Mouse (Mus musculus): ENCODE results near the gene Coasy.

Coasy gene

GRCm38 (mm10) chr11:101127075-101127474 lies 44.7 kb downstream of the Coasy start:
- TF ChIP-seq POU5F1 (IDR thresholded peaks at IDR 0.05; ENCODE audit: borderline replicate concordance, low read length) (no peak), NANOG (IDR thresholded peaks at IDR 0.05; ENCODE audit: borderline replicate concordance, low read length) (no peak), CTCF (conservative IDR thresholded peaks at IDR 0.05; ENCODE audit: low read length) (peak; percentile 34)
- Histone ChIP-seq H3K36me3 (ENCODE audit: insufficient read depth, low read length) (peaks cover 48% of the 10 kb centered on the region), H3K4me1 (replicated peaks; ENCODE audit: low read depth, low read length) (peaks cover 18% of the 10 kb centered on the region), H3K27me3 (ENCODE audit: insufficient read depth, low read length) (peaks cover 6% of the 10 kb centered on the region; the same call in 1 of the 2 replicates), H3K4me3 (replicated peaks; ENCODE audit: low read length) (no peak overlapping the region), H3K9me3 (ENCODE audit: low read length) (no peaks in the 10 kb centered on the region)

DNA sequence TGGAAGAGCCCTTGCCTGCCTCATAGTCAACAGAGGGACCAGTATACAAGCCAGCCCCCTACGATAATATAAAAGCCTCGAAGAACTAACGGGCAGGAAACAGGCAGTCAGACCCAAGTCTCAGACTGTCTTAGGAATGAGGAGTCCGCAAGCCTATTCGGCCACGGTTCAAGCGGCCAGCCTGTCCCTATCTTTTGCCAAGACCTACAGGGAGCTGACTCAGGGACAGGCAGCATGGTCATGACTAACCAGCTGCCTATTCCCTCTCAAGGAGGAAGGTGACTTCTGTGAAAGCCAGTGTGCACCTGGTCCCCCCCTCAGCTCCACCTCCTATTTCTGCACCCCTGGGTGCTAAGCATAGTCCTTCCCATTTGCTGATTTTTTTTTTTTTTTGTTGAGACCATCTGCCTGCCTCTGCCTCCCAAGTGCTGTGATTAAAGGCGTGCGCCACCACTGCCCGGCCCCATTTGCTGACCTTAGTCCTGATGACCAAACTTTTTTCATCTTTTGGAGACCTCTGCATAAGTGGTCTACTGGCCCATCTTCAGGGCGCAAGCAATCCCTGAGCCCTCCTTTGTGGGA lies 46.7 kb downstream of the Coasy start:
- peaks cover 6% of the 10 kb centered on the region; the same call in 1 of the 2 replicates for H3K27me3 ChIP-seq (ENCODE audit: insufficient read depth, low read length)
- H3K4me3 ChIP-seq (replicated peaks; ENCODE audit: low read length): no peak overlapping the region
- no peaks in the 10 kb centered on the region for H3K9me3 ChIP-seq (ENCODE audit: low read length)
- H3K36me3 ChIP-seq (ENCODE audit: insufficient read depth, low read length): peaks cover 28% of the 10 kb centered on the region
- peaks cover 18% of the 10 kb centered on the region for H3K4me1 ChIP-seq (replicated peaks; ENCODE audit: low read depth, low read length)
- TF ChIP-seq CTCF (conservative IDR thresholded peaks at IDR 0.05; ENCODE audit: low read length) (no peak), POU5F1 (IDR thresholded peaks at IDR 0.05; ENCODE audit: borderline replicate concordance, low read length) (no peak), NANOG (IDR thresholded peaks at IDR 0.05; ENCODE audit: borderline replicate concordance, low read length) (no peak)

DNA sequence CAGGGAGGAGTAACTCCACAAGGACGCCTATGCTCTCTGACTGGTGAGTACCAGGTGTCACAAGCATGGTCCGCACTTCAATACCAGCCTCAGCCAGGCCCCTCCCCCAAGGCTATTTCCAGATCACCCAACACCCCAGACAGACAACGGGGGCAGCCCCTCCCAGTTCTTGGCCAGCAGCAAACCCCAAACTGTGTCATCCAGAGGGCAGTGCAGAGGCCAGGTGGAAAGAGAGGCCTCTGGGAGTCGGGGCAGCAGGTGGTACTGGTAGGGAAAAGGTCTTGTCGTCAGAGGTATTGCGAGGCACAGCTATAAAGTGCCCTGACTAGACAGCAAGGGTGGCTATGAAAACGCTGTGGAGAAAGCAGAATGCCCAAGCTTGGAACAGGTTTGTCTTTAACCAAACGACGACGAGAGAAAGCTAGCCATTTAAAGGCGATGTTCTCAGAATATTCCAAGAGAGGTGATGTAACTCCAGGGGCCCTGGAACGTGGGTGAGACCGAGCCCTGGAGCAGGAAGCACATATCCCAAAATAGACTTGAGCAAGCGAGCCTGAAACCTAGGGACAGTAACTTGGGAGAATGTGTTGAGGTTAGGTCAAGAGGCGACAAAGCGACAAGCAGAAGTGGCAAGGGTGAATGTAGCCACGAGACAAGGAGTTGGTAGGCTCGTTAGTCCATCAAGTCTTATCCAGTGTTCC lies 47.8 kb downstream of the Coasy start:
- H3K4me1 ChIP-seq (replicated peaks; ENCODE audit: low read depth, low read length): peaks cover 20% of the 10 kb centered on the region
- TF ChIP-seq CTCF (conservative IDR thresholded peaks at IDR 0.05; ENCODE audit: low read length): no peak
- no peak for TF ChIP-seq POU5F1 (IDR thresholded peaks at IDR 0.05; ENCODE audit: borderline replicate concordance, low read length)
- no peak for TF ChIP-seq NANOG (IDR thresholded peaks at IDR 0.05; ENCODE audit: borderline replicate concordance, low read length)

GRCm38 (mm10) chr11:101131187-101131586 lies 48.8 kb downstream of the Coasy start:
- Histone ChIP-seq H3K36me3 (ENCODE audit: insufficient read depth, low read length) (peaks cover 7% of the 10 kb centered on the region), H3K4me3 (replicated peaks; ENCODE audit: low read length) (no peak overlapping the region), H3K4me1 (replicated peaks; ENCODE audit: low read depth, low read length) (peaks cover 20% of the 10 kb centered on the region), H3K9me3 (ENCODE audit: low read length) (no peaks in the 10 kb centered on the region), H3K27me3 (ENCODE audit: insufficient read depth, low read length) (peaks cover 6% of the 10 kb centered on the region; the same call in 1 of the 2 replicates)
- no peak for TF ChIP-seq NANOG (IDR thresholded peaks at IDR 0.05; ENCODE audit: borderline replicate concordance, low read length)

More for the DNA sequence above, 47.8 kb downstream of the Coasy start:
- no peaks in the 10 kb centered on the region for H3K9me3 ChIP-seq (ENCODE audit: low read length)
- H3K36me3 ChIP-seq (ENCODE audit: insufficient read depth, low read length): peaks cover 16% of the 10 kb centered on the region
- peaks cover 6% of the 10 kb centered on the region; the same call in 1 of the 2 replicates for H3K27me3 ChIP-seq (ENCODE audit: insufficient read depth, low read length)
- H3K4me3 ChIP-seq (replicated peaks; ENCODE audit: low read length): no peak overlapping the region

GRCm38 (mm10) chr11:101131701-101132100 lies 49.3 kb downstream of the Coasy start:
- Histone ChIP-seq H3K36me3 (ENCODE audit: insufficient read depth, low read length) (peaks cover 1% of the 10 kb centered on the region), H3K9me3 (ENCODE audit: low read length) (no peaks in the 10 kb centered on the region), H3K4me1 (replicated peaks; ENCODE audit: low read depth, low read length) (peaks cover 20% of the 10 kb centered on the region), H3K27me3 (ENCODE audit: insufficient read depth, low read length) (peaks cover 6% of the 10 kb centered on the region; the same call in 1 of the 2 replicates), H3K4me3 (replicated peaks; ENCODE audit: low read length) (no peak overlapping the region)
- TF ChIP-seq CTCF (conservative IDR thresholded peaks at IDR 0.05; ENCODE audit: low read length): peak; percentile 96
- no peak for TF ChIP-seq POU5F1 (IDR thresholded peaks at IDR 0.05; ENCODE audit: borderline replicate concordance, low read length)
- no peak for TF ChIP-seq NANOG (IDR thresholded peaks at IDR 0.05; ENCODE audit: borderline replicate concordance, low read length)

DNA sequence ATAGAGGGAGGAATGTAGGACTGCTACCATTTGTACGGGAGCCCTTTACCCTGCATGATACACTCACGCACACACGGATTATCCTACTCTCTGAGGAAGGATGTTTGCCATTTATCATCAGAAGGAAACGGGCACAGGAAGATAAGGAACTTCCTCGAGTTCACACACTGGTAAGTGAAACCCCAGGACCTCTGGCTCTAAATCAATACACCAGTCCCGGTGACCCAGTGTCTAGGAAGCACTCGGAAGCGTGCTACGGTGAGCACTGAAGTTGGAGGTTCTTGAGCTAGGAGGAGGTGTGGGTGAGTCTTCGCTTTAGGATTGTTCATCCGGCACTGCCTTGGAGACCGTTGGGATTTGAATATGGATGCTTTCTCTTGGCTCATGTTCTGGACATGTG lies 50.7 kb downstream of the Coasy start:
- no peaks in the 10 kb centered on the region for H3K9me3 ChIP-seq (ENCODE audit: low read length)
- no peak overlapping the region for H3K4me3 ChIP-seq (replicated peaks; ENCODE audit: low read length)
- H3K4me1 ChIP-seq (replicated peaks; ENCODE audit: low read depth, low read length): peaks cover 20% of the 10 kb centered on the region
- no peak for TF ChIP-seq CTCF (conservative IDR thresholded peaks at IDR 0.05; ENCODE audit: low read length)
- no peak for TF ChIP-seq POU5F1 (IDR thresholded peaks at IDR 0.05; ENCODE audit: borderline replicate concordance, low read length)
- no peak for TF ChIP-seq NANOG (IDR thresholded peaks at IDR 0.05; ENCODE audit: borderline replicate concordance, low read length)
- peaks cover 6% of the 10 kb centered on the region; the same call in 1 of the 2 replicates for H3K27me3 ChIP-seq (ENCODE audit: insufficient read depth, low read length)
- no peaks in the 10 kb centered on the region for H3K36me3 ChIP-seq (ENCODE audit: insufficient read depth, low read length)

- Histone ChIP-seq H3K9me3 (ENCODE audit: low read length) (no peaks in the 10 kb centered on the region), H3K4me3 (replicated peaks; ENCODE audit: low read length) (no peak overlapping the region), H3K36me3 (ENCODE audit: insufficient read depth, low read length) (no peaks in the 10 kb centered on the region), H3K4me1 (replicated peaks; ENCODE audit: low read depth, low read length) (peaks cover 26% of the 10 kb centered on the region), H3K27me3 (ENCODE audit: insufficient read depth, low read length) (peaks cover 7% of the 10 kb centered on the region; the same call in 1 of the 2 replicates)
- TF ChIP-seq POU5F1 (IDR thresholded peaks at IDR 0.05; ENCODE audit: borderline replicate concordance, low read length) (no peak), NANOG (IDR thresholded peaks at IDR 0.05; ENCODE audit: borderline replicate concordance, low read length) (no peak), CTCF (conservative IDR thresholded peaks at IDR 0.05; ENCODE audit: low read length) (no peak)
Measured at GRCm38 (mm10) chr11:101134217-101134865, 52.0 kb downstream of the Coasy start.
